Mouse (Mus musculus) heart, embryonic 12.5 days (tissue): ENCODE measurements at regions not wholly inside any gene's neighbourhood (a gene's known extent, or its start where the extent isn't known, plus 50 kb on each side); places are given as distances from the start of the nearest gene placed in this dataset.
A peak's percentile ranks its signal among the peaks of the same experiment; 100 is the strongest.

Source experiments
- ATAC-seq: fragments of 200-750 bp; cut with Nextera tagmentation; 2 replicates; pipeline ENCODE4 v1.8.0; 2017; ENCODE audit warnings: moderate TSS enrichment, moderate library complexity; ENCODE audit not compliant: insufficient number of reproducible peaks, low FRiP score
- H3K27ac ChIP-seq: fragments of 300-500 bp; sonication (generic); 2 replicates; pipeline ENCODE4 v1.5.1; 2016; ENCODE audit warnings: mild to moderate bottlenecking, moderate library complexity; ENCODE audit not compliant: poor library complexity, severe bottlenecking
- H3K27me3 ChIP-seq: fragments of 300-500 bp; sonication (generic); replicated peaks from 2 replicates; pipeline ENCODE4 v1.6.1; 2016; ENCODE audit warnings: mild to moderate bottlenecking, moderate library complexity
- H3K36me3 ChIP-seq: fragments of 300-500 bp; sonication (generic); 2 replicates; pipeline ENCODE4 v1.6.1; 2016; ENCODE audit warnings: mild to moderate bottlenecking, moderate library complexity
- H3K4me1 ChIP-seq: fragments of 300-500 bp; sonication (generic); replicated peaks from 2 replicates; pipeline ENCODE4 v1.6.1; 2016; ENCODE audit warnings: mild to moderate bottlenecking
- H3K4me2 ChIP-seq: fragments of 300-500 bp; sonication (generic); 2 replicates; pipeline ENCODE4 v1.6.1; 2016; ENCODE audit warnings: mild to moderate bottlenecking, moderate library complexity
- H3K4me3 ChIP-seq: fragments of 300-500 bp; sonication (generic); 2 replicates; pipeline ENCODE4 v1.5.1; 2016; ENCODE audit warnings: mild to moderate bottlenecking
- H3K9ac ChIP-seq: fragments of 300-500 bp; sonication (generic); 2 replicates; pipeline ENCODE4 v1.6.1; 2016; ENCODE audit warnings: mild to moderate bottlenecking, moderate library complexity
- H3K9me3 ChIP-seq: fragments of 300-500 bp; sonication (generic); replicated peaks from 2 replicates; pipeline ENCODE4 v1.6.1; 2016; ENCODE audit warnings: mild to moderate bottlenecking, moderate library complexity
- WGBS: fragments of 180-500 bp; shearing (Covaris S2); methylation state at CpG from one replicate; pipeline ENCODE4 v1.1.7; 2016; 5-methylcytosine and 5-hydroxymethylcytosine counted together

GRCm38 (mm10) chr10:98749584-98749947 is 164.6 kb upstream of the Atp2b1 start:
- H3K4me2 ChIP-seq: no peak overlapping the region
- H3K4me1 ChIP-seq: 0 out of 2 replicates have a peak, but pooled peaks cover 3% of the 10 kb centered on the region
- 73% methylated on average over 4 of the region's 4 CpGs for WGBS
- no peak for ATAC-seq
- H3K36me3 ChIP-seq: no peaks in the 10 kb centered on the region
- no peak overlapping the region for H3K27ac ChIP-seq
- no peaks in the 10 kb centered on the region for H3K9me3 ChIP-seq
- no peaks in the 10 kb centered on the region for H3K27me3 ChIP-seq
- no peak overlapping the region for H3K4me3 ChIP-seq
- no peak overlapping the region for H3K9ac ChIP-seq

GRCm38 (mm10) chr10:98751376-98752058 is 162.7 kb upstream of the Atp2b1 start:
- no peak for ATAC-seq
- Histone ChIP-seq H3K9me3 (no peaks in the 10 kb centered on the region), H3K27ac (no peak overlapping the region), H3K9ac (no peak overlapping the region), H3K27me3 (no peaks in the 10 kb centered on the region), H3K4me2 (no peak overlapping the region), H3K36me3 (no peaks in the 10 kb centered on the region), H3K4me3 (no peak overlapping the region), H3K4me1 (0 out of 2 replicates have a peak, but pooled peaks cover 3% of the 10 kb centered on the region)
- 62% methylated on average over 11 of the region's 11 CpGs for WGBS

- 0 out of 2 replicates have a peak, but pooled peaks cover 6% of the 10 kb centered on the region for H3K9me3 ChIP-seq
- no peak overlapping the region for H3K4me2 ChIP-seq
- H3K27ac ChIP-seq: no peak overlapping the region
- no peaks in the 10 kb centered on the region for H3K4me1 ChIP-seq
- no peaks in the 10 kb centered on the region for H3K27me3 ChIP-seq
- no peak overlapping the region for H3K9ac ChIP-seq
- H3K36me3 ChIP-seq: no peaks in the 10 kb centered on the region
- H3K4me3 ChIP-seq: no peak overlapping the region
- no peak for ATAC-seq
Observed at GRCm38 (mm10) chr10:98761080-98761479, 153.1 kb upstream of the Atp2b1 start.

- ATAC-seq: no peak
- Histone ChIP-seq H3K9ac (no peak overlapping the region), H3K4me2 (no peak overlapping the region), H3K27me3 (no peaks in the 10 kb centered on the region), H3K27ac (no peak overlapping the region), H3K4me3 (no peak overlapping the region), H3K4me1 (no peaks in the 10 kb centered on the region), H3K36me3 (no peaks in the 10 kb centered on the region), H3K9me3 (0 out of 2 replicates have a peak, but pooled peaks cover 6% of the 10 kb centered on the region)
- WGBS: 66% methylated on average over 11 of the region's 11 CpGs
Observed at GRCm38 (mm10) chr10:98765786-98766419, 148.3 kb upstream of the Atp2b1 start.

- H3K9ac ChIP-seq: no peak overlapping the region
- no peak for ATAC-seq
- no peaks in the 10 kb centered on the region for H3K36me3 ChIP-seq
- 18% methylated on average over 1 of the region's 1 CpGs for WGBS
- H3K4me2 ChIP-seq: no peak overlapping the region
- H3K9me3 ChIP-seq: no peaks in the 10 kb centered on the region
- H3K27ac ChIP-seq: no peak overlapping the region
- 0 out of 2 replicates have a peak, but pooled peaks cover 14% of the 10 kb centered on the region for H3K4me1 ChIP-seq
- H3K4me3 ChIP-seq: no peak overlapping the region
- H3K27me3 ChIP-seq: no peaks in the 10 kb centered on the region
Observed at GRCm38 (mm10) chr10:98779783-98780182, 134.4 kb upstream of the Atp2b1 start.

- Histone ChIP-seq H3K36me3 (no peaks in the 10 kb centered on the region), H3K4me1 (0 out of 2 replicates have a peak, but pooled peaks cover 14% of the 10 kb centered on the region), H3K27ac (no peak overlapping the region), H3K4me3 (no peak overlapping the region), H3K9ac (no peak overlapping the region), H3K4me2 (no peak overlapping the region), H3K9me3 (no peaks in the 10 kb centered on the region), H3K27me3 (no peaks in the 10 kb centered on the region)
- ATAC-seq: no peak
- WGBS: 21% methylated on average over 5 of the region's 5 CpGs
Observed at GRCm38 (mm10) chr10:98780938-98781337, 133.3 kb upstream of the Atp2b1 start.

GRCm38 (mm10) chr10:98781888-98782351 is 132.3 kb upstream of the Atp2b1 start:
- 0 out of 2 replicates have a peak, but pooled peaks cover 11% of the 10 kb centered on the region for H3K4me1 ChIP-seq
- no peaks in the 10 kb centered on the region for H3K36me3 ChIP-seq
- no peak overlapping the region for H3K4me3 ChIP-seq
- no peak overlapping the region for H3K4me2 ChIP-seq
- no peaks in the 10 kb centered on the region for H3K9me3 ChIP-seq
- H3K27me3 ChIP-seq: no peaks in the 10 kb centered on the region
- no peak overlapping the region for H3K9ac ChIP-seq
- no peak overlapping the region for H3K27ac ChIP-seq
- ATAC-seq: peak; percentile 53; the same call in 1 of the 2 replicates
- WGBS: 24% methylated on average over 3 of the region's 3 CpGs

GRCm38 (mm10) chr10:98785411-98785810 is 128.8 kb upstream of the Atp2b1 start:
- no peak overlapping the region for H3K4me2 ChIP-seq
- no peaks in the 10 kb centered on the region for H3K27me3 ChIP-seq
- H3K9me3 ChIP-seq: no peaks in the 10 kb centered on the region
- H3K9ac ChIP-seq: no peak overlapping the region
- no peaks in the 10 kb centered on the region for H3K36me3 ChIP-seq
- H3K27ac ChIP-seq: no peak overlapping the region
- WGBS: 61% methylated on average over 1 of the region's 1 CpGs
- 0 out of 2 replicates have a peak, but pooled peaks cover 6% of the 10 kb centered on the region for H3K4me1 ChIP-seq
- no peak overlapping the region for H3K4me3 ChIP-seq
- no peak for ATAC-seq

GRCm38 (mm10) chr10:98786089-98786488 is 128.1 kb upstream of the Atp2b1 start:
- Histone ChIP-seq H3K4me1 (0 out of 2 replicates have a peak, but pooled peaks cover 4% of the 10 kb centered on the region), H3K4me2 (no peak overlapping the region), H3K27ac (no peak overlapping the region), H3K9ac (no peak overlapping the region), H3K4me3 (no peak overlapping the region), H3K9me3 (no peaks in the 10 kb centered on the region), H3K36me3 (no peaks in the 10 kb centered on the region), H3K27me3 (no peaks in the 10 kb centered on the region)
- 77% methylated on average over 4 of the region's 4 CpGs for WGBS
- ATAC-seq: no peak

GRCm38 (mm10) chr10:98789763-98790162 is 124.4 kb upstream of the Atp2b1 start:
- no peaks in the 10 kb centered on the region for H3K4me1 ChIP-seq
- no peak overlapping the region for H3K4me2 ChIP-seq
- H3K9me3 ChIP-seq: no peaks in the 10 kb centered on the region
- no peak for ATAC-seq
- no peaks in the 10 kb centered on the region for H3K36me3 ChIP-seq
- 89% methylated on average over 9 of the region's 9 CpGs for WGBS
- H3K27me3 ChIP-seq: no peaks in the 10 kb centered on the region
- no peak overlapping the region for H3K9ac ChIP-seq
- no peak overlapping the region for H3K4me3 ChIP-seq
- H3K27ac ChIP-seq: no peak overlapping the region

GRCm38 (mm10) chr10:98790456-98790855 is 123.8 kb upstream of the Atp2b1 start:
- ATAC-seq: no peak
- H3K9me3 ChIP-seq: no peaks in the 10 kb centered on the region
- no peaks in the 10 kb centered on the region for H3K27me3 ChIP-seq
- H3K9ac ChIP-seq: no peak overlapping the region
- 85% methylated on average over 3 of the region's 3 CpGs for WGBS
- no peaks in the 10 kb centered on the region for H3K36me3 ChIP-seq
- H3K27ac ChIP-seq: no peak overlapping the region
- no peak overlapping the region for H3K4me3 ChIP-seq
- H3K4me2 ChIP-seq: no peak overlapping the region
- H3K4me1 ChIP-seq: no peaks in the 10 kb centered on the region
